Mouse (Mus musculus): ENCODE measurements at regions not wholly inside any gene's neighbourhood (a gene's known extent, or its start where the extent isn't known, plus 50 kb on each side); places are given as distances from the start of the nearest gene placed in this dataset.
A peak's percentile ranks its signal among the peaks of the same experiment; 100 is the strongest.

GRCm38 (mm10) chr1:138343451-138343850, 69.9 kb downstream of the Atp6v1g3 start:
- peak; percentile 69 for DNase-seq (ENCODE audit: inconsistent ontology term)

- DNase-seq (ENCODE audit: inconsistent ontology term) = no peak
These were observed 71.4 kb downstream of the Atp6v1g3 start for GRCm38 (mm10) chr1:138344920-138345319.

GRCm38 (mm10) chr1:138345992-138346391, 72.5 kb downstream of the Atp6v1g3 start:
- DNase-seq (ENCODE audit: inconsistent ontology term) = no peak

- DNase-seq (ENCODE audit: inconsistent ontology term) = no peak
These were observed 73.4 kb downstream of the Atp6v1g3 start for GRCm38 (mm10) chr1:138346904-138347303.

- peak; percentile 99 for DNase-seq (ENCODE audit: inconsistent ontology term)
These were observed 74.9 kb downstream of the Atp6v1g3 start for GRCm38 (mm10) chr1:138348447-138348846.

- no peak for DNase-seq (ENCODE audit: inconsistent ontology term)
These were observed 75.6 kb downstream of the Atp6v1g3 start for GRCm38 (mm10) chr1:138349099-138349498.

GRCm38 (mm10) chr1:138356407-138356806, 82.9 kb downstream of the Atp6v1g3 start:
- no peak for DNase-seq (ENCODE audit: inconsistent ontology term)

- DNase-seq (ENCODE audit: inconsistent ontology term) = no peak
These were observed 89.3 kb downstream of the Atp6v1g3 start for GRCm38 (mm10) chr1:138362684-138363472.

- DNase-seq (ENCODE audit: inconsistent ontology term) = no peak
These were observed 96.5 kb downstream of the Atp6v1g3 start for GRCm38 (mm10) chr1:138369953-138370482.

- DNase-seq (ENCODE audit: inconsistent ontology term) = no peak
These were observed 97.9 kb downstream of the Atp6v1g3 start for GRCm38 (mm10) chr1:138371474-138371873.

- DNase-seq (ENCODE audit: inconsistent ontology term) = no peak
These were observed 110.6 kb downstream of the Atp6v1g3 start for GRCm38 (mm10) chr1:138384146-138384545.

GRCm38 (mm10) chr1:138385156-138385841, 111.8 kb downstream of the Atp6v1g3 start:
- peak; percentile 16 for DNase-seq (ENCODE audit: inconsistent ontology term)

GRCm38 (mm10) chr1:138386001-138386400, 112.5 kb downstream of the Atp6v1g3 start:
- DNase-seq (ENCODE audit: inconsistent ontology term) = no peak

- DNase-seq (ENCODE audit: inconsistent ontology term) = peak; percentile 74
These were observed 115.1 kb downstream of the Atp6v1g3 start for GRCm38 (mm10) chr1:138388634-138389033.

GRCm38 (mm10) chr1:138389676-138390075, 116.1 kb downstream of the Atp6v1g3 start:
- DNase-seq (ENCODE audit: inconsistent ontology term) = no peak

GRCm38 (mm10) chr1:138418610-138419009, 145.1 kb downstream of the Atp6v1g3 start:
- DNase-seq (ENCODE audit: inconsistent ontology term) = no peak

GRCm38 (mm10) chr1:138427416-138427815, 153.9 kb downstream of the Atp6v1g3 start:
- no peak for DNase-seq (ENCODE audit: inconsistent ontology term)

All from Muller cell, postnatal 12 days (primary cell).